ENCODE assay signal across 14 mouse cellular contexts in the genomic region with DNA sequence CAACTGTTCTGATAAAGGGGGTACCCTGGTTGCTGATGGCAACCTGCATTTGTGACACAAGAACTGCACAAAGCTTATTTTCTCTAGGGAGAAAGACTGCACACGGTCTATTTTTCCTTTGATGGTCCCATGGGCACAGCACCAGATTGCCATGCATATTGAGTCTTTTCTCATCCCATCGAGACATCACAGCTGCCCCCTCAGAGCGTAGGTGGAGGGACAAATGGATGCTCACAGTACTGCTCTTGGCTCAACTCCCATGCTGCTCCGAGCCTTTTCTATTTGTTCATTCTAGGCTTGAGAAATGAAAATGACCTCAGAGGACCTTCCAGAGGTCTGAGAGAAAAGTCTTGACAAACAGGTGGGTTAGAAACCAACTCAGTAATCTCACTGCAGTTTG.
DNase-seq lines count a peak whose midpoint lies in the region; ATAC-seq and TF ChIP-seq lines count a peak whose summit lies in the region.
"Had no signal": no experiment of that assay in that cellular context is flagged by ENCODE, and none has a peak within 500 bp of the region (broad histone marks: within the 10 kb centered on the region; RNA-seq: fewer than 3 reads in every experiment).

No protein-coding gene starts in this region.

- H3K4me2 ChIP-seq in hindbrain, postnatal 0 days (ENCODE audit: low read depth, low read length) = no peak overlapping the region

- TF ChIP-seq CTCF in hindbrain, postnatal 0 days (IDR thresholded peaks at IDR 0.05; ENCODE audit: low read depth) = no peak

- no peaks in the 10 kb centered on the region for H3K4me1 ChIP-seq in hindbrain, postnatal 0 days (ENCODE audit: insufficient read depth, low read length)
- H3K4me1 ChIP-seq in hindbrain, embryonic 10.5 days (replicated peaks) = no peaks in the 10 kb centered on the region
- H3K4me1 ChIP-seq: embryonic facial prominence, embryonic 10.5 days; midbrain, embryonic 10.5 days had no signal

- 51% methylated on average over 4 of the region's 4 CpGs for WGBS in hindbrain, postnatal 0 days
- 84% methylated on average over 4 of the region's 4 CpGs for WGBS in hindbrain, embryonic 10.5 days

- H3K27ac ChIP-seq in hindbrain, postnatal 0 days = no peak overlapping the region
- no peak overlapping the region for H3K27ac ChIP-seq in hindbrain, embryonic 10.5 days
- H3K27ac ChIP-seq: embryonic facial prominence, embryonic 10.5 days; kidney, postnatal 0 days; midbrain, embryonic 10.5 days had no signal

- H3K9ac ChIP-seq in hindbrain, postnatal 0 days (replicated peaks; ENCODE audit: low read length) = no peak overlapping the region

- ATAC-seq in hindbrain, postnatal 0 days = 0 out of 2 replicates have a peak, but pooled peaks have one; percentile 32

- no peaks in the 10 kb centered on the region for H3K27me3 ChIP-seq in hindbrain, postnatal 0 days (ENCODE audit: insufficient read depth, low read length)
- no peaks in the 10 kb centered on the region for H3K27me3 ChIP-seq in hindbrain, embryonic 10.5 days (ENCODE audit: insufficient read depth, poor library complexity, severe bottlenecking)

- H3K4me3 ChIP-seq in hindbrain, postnatal 0 days (ENCODE audit: low read length) = no peak overlapping the region
- no peak overlapping the region for H3K4me3 ChIP-seq in hindbrain, embryonic 10.5 days
- H3K4me3 ChIP-seq: embryonic facial prominence, embryonic 10.5 days; midbrain, embryonic 10.5 days had no signal

- no peaks in the 10 kb centered on the region for H3K9me3 ChIP-seq in hindbrain, postnatal 0 days (ENCODE audit: low read length)
- no peaks in the 10 kb centered on the region for H3K9me3 ChIP-seq in hindbrain, embryonic 10.5 days
- H3K9me3 ChIP-seq: embryonic facial prominence, embryonic 10.5 days; G1E; midbrain, embryonic 10.5 days had no signal

- no peak for DNase-seq in hindbrain, postnatal 0 days (ENCODE audit: low spot score)
- no peak for DNase-seq in hindbrain, embryonic 10.5 days (ENCODE audit: low spot score)
- peak; percentile 83 to 93 for DNase-seq in layer of hippocampus, adult 18-20 months (ENCODE audit: low spot score in 2 of 2)
- DNase-seq in left cerebral cortex, adult 8-10 months (ENCODE audit: low spot score in 2 of 2) = peak; percentile 18 to 89
- peak; percentile 88 for DNase-seq in telencephalon, adult 2 months (ENCODE audit: low read depth, low spot score)
- no peak for DNase-seq in urinary bladder, adult 2 months (ENCODE audit: low spot score)
- DNase-seq in adrenal gland, postnatal 4 days (ENCODE audit: low spot score in 2 of 2) = no peak
- no peak for DNase-seq in gastrocnemius, postnatal 10 days
- DNase-seq: gastrocnemius, postnatal 36 days; liver had no signal

- no peaks in the 10 kb centered on the region for H3K36me3 ChIP-seq in hindbrain, postnatal 0 days (ENCODE audit: insufficient read depth, low read length)
- no peaks in the 10 kb centered on the region for H3K36me3 ChIP-seq in hindbrain, embryonic 10.5 days
- H3K36me3 ChIP-seq: embryonic facial prominence, embryonic 10.5 days; G1E; midbrain, embryonic 10.5 days had no signal

Comparison
In these comparisons a context has a peak if more than half of its experiments do, and no peak if none do; other contexts are left out.
1. DNase-seq: peak in layer of hippocampus, adult 18-20 months (2 of 2), left cerebral cortex, adult 8-10 months (2 of 2) and telencephalon, adult 2 months (single experiment); none in hindbrain, postnatal 0 days (single experiment), hindbrain, embryonic 10.5 days (single experiment), urinary bladder, adult 2 months (single experiment), adrenal gland, postnatal 4 days (0 of 2) and gastrocnemius, postnatal 10 days (single experiment).